Mouse (Mus musculus): Measurements from ENCODE around the gene Gjb5. TPM values are rescaled to one million over a fixed set of nuclear protein-coding genes. Genes with fewer than 3 reads are reported as not detected.

Gene Gjb5
- polyA plus RNA-seq (2014; fragmentation: Nextera tagmentation; extraction: Ambion mirVana), result 0.82 and 0.88 TPM in 2 replicates

- Histone ChIP-seq H3K4me1 (ENCODE audit: control insufficient read depth, insufficient read depth, low read length) (peaks cover 6% of the 10 kb centered on the region; the same call in 1 of the 2 replicates), H3K4me3 (ENCODE audit: low read depth, low read length) (no peak within 1 kb of the TSS), H3K9ac (ENCODE audit: low read length) (no peak within 1 kb of the TSS), H3K36me3 (ENCODE audit: control insufficient read depth, insufficient read depth, low read length) (no peaks in the 10 kb centered on the region), H3K9me3 (ENCODE audit: control insufficient read depth, low read length) (no peaks in the 10 kb centered on the region), H3K27ac (replicated peaks; ENCODE audit: low read depth, low read length) (no peak within 1 kb of the TSS), H3K4me2 (ENCODE audit: low read depth, severe bottlenecking) (no peak within 1 kb of the TSS), H3K27me3 (ENCODE audit: control insufficient read depth, insufficient read depth, low read length) (no peaks in the 10 kb centered on the region; the same call in 1 of the 2 replicates)
- DNase-seq (ENCODE audit: low spot score) (no peak), ATAC-seq (ENCODE audit: insufficient number of reproducible peaks, low FRiP score, low TSS enrichment, low read depth) (0 out of 2 replicates have a peak, but pooled peaks have one; percentile 67)
- 15% methylated on average over 5 of the region's 5 CpGs for WGBS
Observed at GRCm38 (mm10) chr4:127358018-127358417, at the start of gene Gjb5. TSS of gene Gjb5 (minus strand) at chr4:127358181.

GRCm38 (mm10) chr4:127402614-127403013 lies 44.6 kb upstream of the Gjb5 start:
- Histone ChIP-seq H3K4me2 (ENCODE audit: low read depth, severe bottlenecking) (no peak overlapping the region), H3K9ac (ENCODE audit: low read length) (no peak overlapping the region), H3K27ac (replicated peaks; ENCODE audit: low read depth, low read length) (no peak overlapping the region), H3K36me3 (ENCODE audit: control insufficient read depth, insufficient read depth, low read length) (no peaks in the 10 kb centered on the region), H3K9me3 (ENCODE audit: control insufficient read depth, low read length) (no peaks in the 10 kb centered on the region), H3K4me1 (ENCODE audit: control insufficient read depth, insufficient read depth, low read length) (0 out of 2 replicates have a peak, but pooled peaks cover 2% of the 10 kb centered on the region), H3K27me3 (ENCODE audit: control insufficient read depth, insufficient read depth, low read length) (no peaks in the 10 kb centered on the region), H3K4me3 (ENCODE audit: low read depth, low read length) (no peak overlapping the region)
- WGBS, result 52% methylated on average over 3 of the region's 3 CpGs
- DNase-seq (ENCODE audit: low spot score), result no peak
- no peak for ATAC-seq (ENCODE audit: insufficient number of reproducible peaks, low FRiP score, low TSS enrichment, low read depth)

GRCm38 (mm10) chr4:127402166-127402565 lies 44.2 kb upstream of the Gjb5 start:
- H3K4me2 ChIP-seq (ENCODE audit: low read depth, severe bottlenecking), result no peak overlapping the region
- ATAC-seq (ENCODE audit: insufficient number of reproducible peaks, low FRiP score, low TSS enrichment, low read depth) (no peak), DNase-seq (ENCODE audit: low spot score) (no peak)
- H3K27me3 ChIP-seq (ENCODE audit: control insufficient read depth, insufficient read depth, low read length), result no peaks in the 10 kb centered on the region
- H3K4me1 ChIP-seq (ENCODE audit: control insufficient read depth, insufficient read depth, low read length), result 0 out of 2 replicates have a peak, but pooled peaks cover 2% of the 10 kb centered on the region
- WGBS, result 84% methylated on average over 4 of the region's 4 CpGs
- no peak overlapping the region for H3K27ac ChIP-seq (replicated peaks; ENCODE audit: low read depth, low read length)
- no peaks in the 10 kb centered on the region for H3K36me3 ChIP-seq (ENCODE audit: control insufficient read depth, insufficient read depth, low read length)
- H3K9me3 ChIP-seq (ENCODE audit: control insufficient read depth, low read length), result no peaks in the 10 kb centered on the region
- H3K4me3 ChIP-seq (ENCODE audit: low read depth, low read length), result no peak overlapping the region
- no peak overlapping the region for H3K9ac ChIP-seq (ENCODE audit: low read length)

GRCm38 (mm10) chr4:127400165-127401145 lies 42.5 kb upstream of the Gjb5 start:
- 47% methylated on average over 11 of the region's 11 CpGs for WGBS
- H3K27me3 ChIP-seq (ENCODE audit: control insufficient read depth, insufficient read depth, low read length), result no peaks in the 10 kb centered on the region
- no peak overlapping the region for H3K9ac ChIP-seq (ENCODE audit: low read length)
- H3K4me1 ChIP-seq (ENCODE audit: control insufficient read depth, insufficient read depth, low read length), result 0 out of 2 replicates have a peak, but pooled peaks cover 2% of the 10 kb centered on the region
- no peak overlapping the region for H3K27ac ChIP-seq (replicated peaks; ENCODE audit: low read depth, low read length)
- no peaks in the 10 kb centered on the region for H3K36me3 ChIP-seq (ENCODE audit: control insufficient read depth, insufficient read depth, low read length)
- H3K4me3 ChIP-seq (ENCODE audit: low read depth, low read length), result no peak overlapping the region
- H3K9me3 ChIP-seq (ENCODE audit: control insufficient read depth, low read length), result no peaks in the 10 kb centered on the region
- H3K4me2 ChIP-seq (ENCODE audit: low read depth, severe bottlenecking), result no peak overlapping the region
- ATAC-seq (ENCODE audit: insufficient number of reproducible peaks, low FRiP score, low TSS enrichment, low read depth) (no peak), DNase-seq (ENCODE audit: low spot score) (no peak)

- no peaks in the 10 kb centered on the region for H3K4me1 ChIP-seq (ENCODE audit: control insufficient read depth, insufficient read depth, low read length)
- H3K9ac ChIP-seq (ENCODE audit: low read length), result no peak overlapping the region
- 75% methylated on average over 4 of the region's 4 CpGs for WGBS
- no peaks in the 10 kb centered on the region for H3K36me3 ChIP-seq (ENCODE audit: control insufficient read depth, insufficient read depth, low read length)
- H3K27me3 ChIP-seq (ENCODE audit: control insufficient read depth, insufficient read depth, low read length), result no peaks in the 10 kb centered on the region
- no peak overlapping the region for H3K27ac ChIP-seq (replicated peaks; ENCODE audit: low read depth, low read length)
- H3K4me2 ChIP-seq (ENCODE audit: low read depth, severe bottlenecking), result no peak overlapping the region
- no peak overlapping the region for H3K4me3 ChIP-seq (ENCODE audit: low read depth, low read length)
- DNase-seq (ENCODE audit: low spot score) (no peak), ATAC-seq (ENCODE audit: insufficient number of reproducible peaks, low FRiP score, low TSS enrichment, low read depth) (no peak)
- H3K9me3 ChIP-seq (ENCODE audit: control insufficient read depth, low read length), result no peaks in the 10 kb centered on the region
Observed at GRCm38 (mm10) chr4:127395591-127395990, 37.6 kb upstream of the Gjb5 start.

- Histone ChIP-seq H3K9ac (ENCODE audit: low read length) (no peak overlapping the region), H3K27ac (replicated peaks; ENCODE audit: low read depth, low read length) (no peak overlapping the region), H3K27me3 (ENCODE audit: control insufficient read depth, insufficient read depth, low read length) (no peaks in the 10 kb centered on the region), H3K4me2 (ENCODE audit: low read depth, severe bottlenecking) (no peak overlapping the region), H3K4me1 (ENCODE audit: control insufficient read depth, insufficient read depth, low read length) (peaks cover 4% of the 10 kb centered on the region; the same call in 1 of the 2 replicates), H3K4me3 (ENCODE audit: low read depth, low read length) (no peak overlapping the region), H3K9me3 (ENCODE audit: control insufficient read depth, low read length) (no peaks in the 10 kb centered on the region), H3K36me3 (ENCODE audit: control insufficient read depth, insufficient read depth, low read length) (no peaks in the 10 kb centered on the region)
- ATAC-seq (ENCODE audit: insufficient number of reproducible peaks, low FRiP score, low TSS enrichment, low read depth) (no peak), DNase-seq (ENCODE audit: low spot score) (no peak)
- 26% methylated on average over 13 of the region's 13 CpGs for WGBS
Observed at GRCm38 (mm10) chr4:127389645-127390044, 31.7 kb upstream of the Gjb5 start.

- Histone ChIP-seq H3K9me3 (ENCODE audit: control insufficient read depth, low read length) (no peaks in the 10 kb centered on the region), H3K27me3 (ENCODE audit: control insufficient read depth, insufficient read depth, low read length) (no peaks in the 10 kb centered on the region), H3K4me3 (ENCODE audit: low read depth, low read length) (no peak overlapping the region), H3K36me3 (ENCODE audit: control insufficient read depth, insufficient read depth, low read length) (no peaks in the 10 kb centered on the region), H3K9ac (ENCODE audit: low read length) (no peak overlapping the region), H3K27ac (replicated peaks; ENCODE audit: low read depth, low read length) (no peak overlapping the region), H3K4me1 (ENCODE audit: control insufficient read depth, insufficient read depth, low read length) (no peaks in the 10 kb centered on the region), H3K4me2 (ENCODE audit: low read depth, severe bottlenecking) (no peak overlapping the region)
- no peak for ATAC-seq (ENCODE audit: insufficient number of reproducible peaks, low FRiP score, low TSS enrichment, low read depth)
- DNase-seq (ENCODE audit: low spot score), result peak; percentile 50
- 32% methylated on average over 4 of the region's 4 CpGs for WGBS
Observed at GRCm38 (mm10) chr4:127377344-127377743, 19.4 kb upstream of the Gjb5 start.

- ATAC-seq (ENCODE audit: insufficient number of reproducible peaks, low FRiP score, low TSS enrichment, low read depth), result no peak
- Histone ChIP-seq H3K36me3 (ENCODE audit: control insufficient read depth, insufficient read depth, low read length) (no peaks in the 10 kb centered on the region), H3K4me3 (ENCODE audit: low read depth, low read length) (no peak overlapping the region), H3K27me3 (ENCODE audit: control insufficient read depth, insufficient read depth, low read length) (no peaks in the 10 kb centered on the region), H3K9ac (ENCODE audit: low read length) (no peak overlapping the region), H3K4me1 (ENCODE audit: control insufficient read depth, insufficient read depth, low read length) (no peaks in the 10 kb centered on the region), H3K9me3 (ENCODE audit: control insufficient read depth, low read length) (no peaks in the 10 kb centered on the region), H3K27ac (replicated peaks; ENCODE audit: low read depth, low read length) (no peak overlapping the region), H3K4me2 (ENCODE audit: low read depth, severe bottlenecking) (no peak overlapping the region)
- no peak for DNase-seq (ENCODE audit: low spot score)
- WGBS, result 85% methylated on average over 17 of the region's 17 CpGs
Observed at GRCm38 (mm10) chr4:127375541-127376177, 17.7 kb upstream of the Gjb5 start.
